Mouse (Mus musculus) lung, adult 2 months (tissue): ENCODE data around the gene Psmd1. TPM values are rescaled to one million over a fixed set of nuclear protein-coding genes. Genes with fewer than 3 reads are reported as not detected.
A peak's percentile ranks its signal among the peaks of the same experiment; 100 is the strongest.

Experiments used
- DNase-seq: peaks from one replicate; pipeline ENCODE4 v3.0.0; 2022
- H3K4me1 ChIP-seq: fragments of 200-500 bp; 2 replicates; pipeline ENCODE4 v1.6.1; 2011; ENCODE audit warnings: low read length; ENCODE audit not compliant: control insufficient read depth, insufficient read depth
- H3K4me3 ChIP-seq: fragments of 200-500 bp; replicated peaks from 2 replicates; pipeline ENCODE3; 2011; ENCODE audit warnings: low read depth, mild to moderate bottlenecking, control low read depth, low read length; ENCODE audit errors: extremely low read depth
- CTCF ChIP-seq: fragments of 200-500 bp; IDR thresholded peaks from 2 replicates; pipeline ENCODE4 v1.5.1; 2011; ENCODE audit warnings: mild to moderate bottlenecking, low read length, control low read depth; ENCODE audit not compliant: insufficient read depth
- POLR2A ChIP-seq: fragments of 200-500 bp; IDR thresholded peaks from 2 replicates; pipeline ENCODE4 v1.6.1; 2011; ENCODE audit warnings: low read depth, mild to moderate bottlenecking, control low read depth, low read length, borderline replicate concordance; ENCODE audit errors: extremely low read depth
- WGBS: fragments of 180-500 bp; shearing (Covaris S2); methylation state at CpG from one replicate; pipeline ENCODE4 v1.1.7; 2018; 5-methylcytosine and 5-hydroxymethylcytosine counted together
- polyA plus RNA-seq: library from polyadenylated mRNA; depleted of rRNA; stranded (reverse); fragments of >200 nt; gene quantifications from 2 replicates; pipeline ENCODE4 v1.2.3, GENCODE M21; 2012

The Psmd1 gene
- polyA plus RNA-seq, 1 experiment: 52.4 TPM

GRCm38 (mm10) chr1:86058856-86059769 lies 5.1 kb upstream of the Psmd1 start:
- 8% methylated on average over 21 of the region's 21 CpGs for WGBS
- Histone ChIP-seq H3K4me1 (no peaks in the 10 kb centered on the region), H3K4me3 (peak overlapping the region; percentile 56)
- DNase-seq: peak; percentile 93
- TF ChIP-seq CTCF: peak; percentile 83
- no peak for TF ChIP-seq POLR2A

GRCm38 (mm10) chr1:86062523-86062922 lies 1.7 kb upstream of the Psmd1 start:
- 64% methylated on average over 6 of the region's 6 CpGs for WGBS
- no peak for TF ChIP-seq POLR2A
- no peak for TF ChIP-seq CTCF
- no peak overlapping the region for H3K4me3 ChIP-seq
- DNase-seq: no peak
- H3K4me1 ChIP-seq: no peaks in the 10 kb centered on the region

GRCm38 (mm10) chr1:86076565-86076964 lies 12.4 kb downstream of the Psmd1 start:
- 96% methylated on average over 2 of the region's 2 CpGs for WGBS
- no peak overlapping the region for H3K4me3 ChIP-seq
- no peaks in the 10 kb centered on the region for H3K4me1 ChIP-seq
- TF ChIP-seq CTCF (no peak), POLR2A (no peak)
- DNase-seq: no peak

GRCm38 (mm10) chr1:86094413-86094812 lies 30.2 kb downstream of the Psmd1 start:
- no peak for TF ChIP-seq CTCF
- TF ChIP-seq POLR2A: no peak
- no peak for DNase-seq
- Histone ChIP-seq H3K4me3 (no peak overlapping the region), H3K4me1 (no peaks in the 10 kb centered on the region)
- 73% methylated on average over 7 of the region's 7 CpGs for WGBS

- no peak for TF ChIP-seq CTCF
- TF ChIP-seq POLR2A: no peak
- no peak for DNase-seq
- 96% methylated on average over 1 of the region's 1 CpGs for WGBS
- Histone ChIP-seq H3K4me1 (no peaks in the 10 kb centered on the region), H3K4me3 (no peak overlapping the region)
These were observed 40.9 kb downstream of the Psmd1 start for GRCm38 (mm10) chr1:86105054-86105453.

GRCm38 (mm10) chr1:86111779-86112178 lies 47.6 kb downstream of the Psmd1 start, which contains the start of gene Htr2b:
Gene Htr2b, minus strand, starts transcription at chr1:86111970.
- no peak for TF ChIP-seq CTCF
- TF ChIP-seq POLR2A: no peak
- 31% methylated on average over 6 of the region's 6 CpGs for WGBS
- no peak within 1 kb of the TSS for H3K4me3 ChIP-seq
- no peak for DNase-seq
- H3K4me1 ChIP-seq: no peaks in the 10 kb centered on the region; the same call in 1 of the 2 replicates

- H3K4me1 ChIP-seq: no peaks in the 10 kb centered on the region; the same call in 1 of the 2 replicates
- 52% methylated on average over 3 of the region's 3 CpGs for WGBS
- DNase-seq: no peak
- no peak overlapping the region for H3K4me3 ChIP-seq
- TF ChIP-seq CTCF: no peak
- TF ChIP-seq POLR2A: no peak
These were observed 50.0 kb downstream of the Psmd1 start for GRCm38 (mm10) chr1:86114141-86114540.

- WGBS: 79% methylated on average over 4 of the region's 4 CpGs
- Histone ChIP-seq H3K4me1 (no peaks in the 10 kb centered on the region; the same call in 1 of the 2 replicates), H3K4me3 (no peak overlapping the region)
- DNase-seq: no peak
- TF ChIP-seq POLR2A: no peak
- no peak for TF ChIP-seq CTCF
These were observed 55.4 kb downstream of the Psmd1 start for GRCm38 (mm10) chr1:86119549-86119948.

GRCm38 (mm10) chr1:86126036-86126435 lies 61.8 kb downstream of the Psmd1 start:
- DNase-seq: no peak
- WGBS: 99% methylated on average over 2 of the region's 2 CpGs
- no peak overlapping the region for H3K4me3 ChIP-seq
- H3K4me1 ChIP-seq: no peaks in the 10 kb centered on the region
- TF ChIP-seq POLR2A (no peak), CTCF (no peak)

- WGBS: 95% methylated on average over 4 of the region's 4 CpGs
- DNase-seq: no peak
- Histone ChIP-seq H3K4me3 (no peak within 1 kb of the TSS), H3K4me1 (no peaks in the 10 kb centered on the region)
- TF ChIP-seq POLR2A (no peak), CTCF (no peak)
These were observed 69.2 kb downstream of the Psmd1 start, which contains the start of gene Gm21972 for GRCm38 (mm10) chr1:86133337-86133736. Gene Gm21972, plus strand, starts transcription at chr1:86133637.
